Mouse (Mus musculus): ENCODE data around the gene Vwa5a. TPM values are rescaled to one million over a fixed set of nuclear protein-coding genes. Genes with fewer than 3 reads are reported as not detected.

Gene Vwa5a
- 9.8 and 10.4 TPM in 2 replicates for total RNA-seq (2017)

GRCm38 (mm10) chr9:38718102-38718501 is at the start of gene Vwa5a:
Gene Vwa5a, plus strand, starts transcription at chr9:38718268.
- no peak for ATAC-seq (ENCODE audit: extremely low read depth, insufficient number of reproducible peaks, low FRiP score, poor library complexity, severe bottlenecking)

DNA sequence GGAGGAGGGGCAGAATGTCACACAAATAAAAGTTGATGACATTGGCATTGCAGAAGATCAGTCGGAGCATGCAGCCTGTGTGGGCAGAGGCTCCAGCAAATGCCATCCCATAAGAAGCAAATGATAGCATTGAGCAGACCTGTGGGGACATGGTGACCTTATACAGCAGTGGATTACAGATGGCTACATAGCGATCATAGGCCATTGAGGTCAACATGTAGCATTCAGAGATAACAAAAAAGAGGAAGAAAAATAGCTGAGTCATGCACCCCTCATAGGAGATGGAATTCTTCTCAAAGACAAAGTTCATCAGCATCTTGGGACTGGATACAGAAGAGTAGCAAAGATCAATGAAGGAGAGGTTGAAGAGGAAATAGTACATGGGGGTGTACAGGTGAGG is 45.2 kb upstream of the Vwa5a start:
- ATAC-seq (ENCODE audit: extremely low read depth, insufficient number of reproducible peaks, low FRiP score, poor library complexity, severe bottlenecking), result no peak

DNA sequence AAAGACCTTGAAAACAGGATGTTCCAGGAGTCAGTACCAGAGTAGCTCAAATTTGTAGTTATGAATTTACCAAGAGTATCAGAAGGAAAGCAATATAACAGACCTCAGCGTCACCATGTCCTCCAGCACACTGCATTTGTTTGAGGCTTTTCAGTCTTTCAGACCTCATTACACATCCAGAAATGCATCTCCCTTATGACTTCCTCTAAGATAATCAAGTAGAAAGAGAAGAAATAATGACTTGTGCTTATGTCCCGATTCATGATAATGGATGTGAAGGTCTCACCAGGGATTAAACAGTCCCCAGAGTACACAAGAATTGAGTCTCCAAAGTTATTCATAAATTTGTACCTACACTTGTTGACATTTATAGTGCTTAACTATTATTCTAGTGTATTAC is 43.6 kb upstream of the Vwa5a start, which contains the start of gene Olfr918:
Gene Olfr918 (minus strand): TSS at position 101 of the 400 bp plus-strand sequence.
- ATAC-seq (ENCODE audit: extremely low read depth, insufficient number of reproducible peaks, low FRiP score, poor library complexity, severe bottlenecking), result no peak

GRCm38 (mm10) chr9:38718927-38719441 is 916 bp downstream of the Vwa5a start:
- 0 out of 2 replicates have a peak, but pooled peaks have one; percentile 19 for ATAC-seq (ENCODE audit: extremely low read depth, insufficient number of reproducible peaks, low FRiP score, poor library complexity, severe bottlenecking)

DNA sequence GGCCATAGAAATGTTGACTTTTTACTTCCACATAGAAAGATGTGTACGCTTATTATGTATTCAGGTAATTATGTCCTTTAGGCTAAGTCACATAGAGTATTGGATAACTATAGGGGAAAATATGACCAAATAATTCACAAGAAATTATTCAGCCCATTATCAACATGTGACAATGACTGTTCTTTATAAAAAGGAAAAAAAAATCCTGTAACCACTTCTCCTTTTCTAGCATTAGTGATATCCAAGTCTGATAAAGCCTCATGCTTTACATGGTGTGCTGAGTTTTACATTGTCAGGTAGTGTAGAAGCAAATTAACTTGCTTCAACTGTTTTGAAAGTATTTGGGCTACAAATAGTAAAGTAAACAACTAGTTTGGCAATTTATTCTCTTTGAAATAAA is 6.0 kb downstream of the Vwa5a start:
- no peak for ATAC-seq (ENCODE audit: extremely low read depth, insufficient number of reproducible peaks, low FRiP score, poor library complexity, severe bottlenecking)

- no peak for ATAC-seq (ENCODE audit: extremely low read depth, insufficient number of reproducible peaks, low FRiP score, poor library complexity, severe bottlenecking)
These were observed 10.2 kb downstream of the Vwa5a start for GRCm38 (mm10) chr9:38728218-38728617.

GRCm38 (mm10) chr9:38741408-38741807 is 23.3 kb downstream of the Vwa5a start:
- ATAC-seq (ENCODE audit: extremely low read depth, insufficient number of reproducible peaks, low FRiP score, poor library complexity, severe bottlenecking), result no peak

- ATAC-seq (ENCODE audit: extremely low read depth, insufficient number of reproducible peaks, low FRiP score, poor library complexity, severe bottlenecking), result no peak
These were observed 26.7 kb downstream of the Vwa5a start for GRCm38 (mm10) chr9:38744619-38745315.

- ATAC-seq (ENCODE audit: extremely low read depth, insufficient number of reproducible peaks, low FRiP score, poor library complexity, severe bottlenecking), result no peak
These were observed 33.9 kb downstream of the Vwa5a start, which contains the start of gene Olfr920 for GRCm38 (mm10) chr9:38751999-38752398. Gene Olfr920, plus strand, starts transcription at chr9:38752299.

DNA sequence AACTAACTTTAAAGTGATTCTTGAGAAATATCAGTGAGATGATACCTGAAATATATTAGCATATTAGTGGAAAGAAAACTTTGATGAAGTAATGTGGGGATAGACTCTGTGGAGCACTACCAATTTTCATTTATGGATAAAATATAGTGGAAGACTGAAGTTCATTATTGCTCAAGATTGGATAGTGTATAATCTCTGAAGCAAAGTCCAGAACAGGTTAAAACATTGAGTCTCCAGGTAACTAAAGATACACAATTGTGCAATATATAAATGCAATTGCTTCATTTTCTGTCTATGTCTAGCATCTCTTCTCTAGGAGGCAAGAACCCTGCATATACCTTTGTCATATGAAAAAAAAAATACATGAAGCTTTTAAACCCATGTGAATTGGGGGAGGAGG is 54.7 kb downstream of the Vwa5a start, which contains the start of gene Olfr921:
Gene Olfr921 (plus strand): TSS at position 301 of the 400 bp plus-strand sequence.
- no peak for ATAC-seq (ENCODE audit: extremely low read depth, insufficient number of reproducible peaks, low FRiP score, poor library complexity, severe bottlenecking)

GRCm38 (mm10) chr9:38792689-38793088 is 74.6 kb downstream of the Vwa5a start:
- ATAC-seq (ENCODE audit: extremely low read depth, insufficient number of reproducible peaks, low FRiP score, poor library complexity, severe bottlenecking), result no peak

Other genes starting within 250 kb of the Vwa5a start
- 0.25 TPM in 1 of 2 replicates, not detected in the other for gene Olfr905, start 247.2 kb upstream of the Vwa5a start, total RNA-seq (2017)
- not detected in 2 replicates for gene Olfr906, start 231.2 kb upstream of the Vwa5a start, total RNA-seq (2017)
- gene Olfr907, start 222.5 kb upstream of the Vwa5a start, total RNA-seq (2017), result not detected in 2 replicates
- gene Olfr911-ps1, start 196.7 kb upstream of the Vwa5a start, total RNA-seq (2017), result not detected in 2 replicates
- not detected in 2 replicates for gene Olfr910, start 180.4 kb upstream of the Vwa5a start, total RNA-seq (2017)
- 0.12 TPM in 1 of 2 replicates, not detected in the other for gene Olfr912, start 138.1 kb upstream of the Vwa5a start, total RNA-seq (2017)
- not detected in 2 replicates for gene Olfr913, start 125.5 kb upstream of the Vwa5a start, total RNA-seq (2017)
- gene Olfr914, start 113.2 kb upstream of the Vwa5a start, total RNA-seq (2017), result not detected in 2 replicates
- gene Olfr916, start 58.4 kb upstream of the Vwa5a start, total RNA-seq (2017), result not detected in 2 replicates
- not detected in 2 replicates for gene Olfr917, start 52.4 kb upstream of the Vwa5a start, total RNA-seq (2017)
- not detected in 2 replicates for gene Olfr918, start 43.7 kb upstream of the Vwa5a start, total RNA-seq (2017)
- gene Olfr919, start 14.6 kb upstream of the Vwa5a start, total RNA-seq (2017), result not detected in 2 replicates
- gene Olfr920, start 34.0 kb downstream of the Vwa5a start, total RNA-seq (2017), result 0.12 TPM in 2 replicates
- not detected in 2 replicates for gene Olfr921, start 54.8 kb downstream of the Vwa5a start, total RNA-seq (2017)
- not detected in 2 replicates for gene Olfr922, start 96.3 kb downstream of the Vwa5a start, total RNA-seq (2017)
- not detected in 2 replicates for gene Olfr923, start 108.3 kb downstream of the Vwa5a start, total RNA-seq (2017)
- not detected in 2 replicates for gene Olfr924, start 126.2 kb downstream of the Vwa5a start, total RNA-seq (2017)
- not detected in 2 replicates for gene Olfr26, start 136.8 kb downstream of the Vwa5a start, total RNA-seq (2017)
- not detected in 2 replicates for gene Olfr926, start 158.9 kb downstream of the Vwa5a start, total RNA-seq (2017)
- not detected in 2 replicates for gene Olfr930, start 211.5 kb downstream of the Vwa5a start, total RNA-seq (2017)